ENCODE assay signal across 13 mouse cellular contexts in the genomic region with DNA sequence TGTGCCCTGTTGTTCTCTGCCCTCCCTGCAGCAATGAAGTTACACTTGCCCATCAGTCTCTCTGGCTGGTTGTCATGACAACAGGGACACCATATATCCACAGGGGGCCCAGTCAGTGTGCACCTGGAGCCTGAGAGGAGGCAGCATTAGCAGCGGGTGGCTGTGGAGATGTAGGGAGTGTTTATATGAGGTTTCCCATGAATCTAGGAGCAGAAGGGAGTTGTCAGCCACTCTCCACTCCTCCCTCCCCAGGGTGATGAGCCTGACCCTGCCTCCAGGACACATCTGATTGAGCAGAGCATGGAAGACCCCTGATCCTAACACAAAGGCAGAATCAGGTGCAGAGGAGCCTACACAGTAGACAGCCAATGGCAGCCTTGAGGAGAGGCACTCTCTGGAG.
DNase-seq lines count a peak whose midpoint lies in the region; ATAC-seq and TF ChIP-seq lines count a peak whose summit lies in the region.
"Had no signal": no experiment of that assay in that cellular context is flagged by ENCODE, and none has a peak within 500 bp of the region (broad histone marks: within the 10 kb centered on the region; RNA-seq: fewer than 3 reads in every experiment).

No protein-coding gene starts in this region.

- 16% methylated on average over 1 of the region's 1 CpGs for WGBS in kidney, embryonic 14.5 days
- 33% methylated on average over 1 of the region's 1 CpGs for WGBS in embryonic facial prominence, embryonic 15.5 days
- WGBS in limb, embryonic 10.5 days: 10% methylated on average over 1 of the region's 1 CpGs
- WGBS in neural tube, embryonic 15.5 days: 5% methylated on average over 1 of the region's 1 CpGs

- H3K9ac ChIP-seq in kidney, embryonic 14.5 days (ENCODE audit: low read depth, low read length): no peak overlapping the region
- no peak overlapping the region for H3K9ac ChIP-seq in embryonic facial prominence, embryonic 15.5 days
- no peak overlapping the region for H3K9ac ChIP-seq in neural tube, embryonic 15.5 days (replicated peaks)
- H3K9ac ChIP-seq: heart, embryonic 15.5 days; limb, embryonic 13.5 days; stomach, embryonic 15.5 days had no signal

- no peak overlapping the region for H3K4me3 ChIP-seq in kidney, embryonic 14.5 days (ENCODE audit: low read length)
- no peak overlapping the region for H3K4me3 ChIP-seq in embryonic facial prominence, embryonic 15.5 days (replicated peaks)
- 0 out of 2 replicates have a peak overlapping the region, but pooled peaks have one; percentile 10 for H3K4me3 ChIP-seq in limb, embryonic 10.5 days
- no peak overlapping the region for H3K4me3 ChIP-seq in neural tube, embryonic 15.5 days (replicated peaks)
- H3K4me3 ChIP-seq in left cerebral cortex, adult 2 months: no peak overlapping the region
- H3K4me3 ChIP-seq: heart, embryonic 15.5 days; limb, embryonic 13.5 days; stomach, embryonic 15.5 days had no signal

- no peak for DNase-seq in kidney, adult 18-20 months
- DNase-seq in limb, embryonic 10.5 days (ENCODE audit: low spot score): no peak
- no peak for DNase-seq in heart, adult 9 months (ENCODE audit: low spot score in 2 of 2)
- DNase-seq in adrenal gland, adult (ENCODE audit: inconsistent age in 2 of 2, low spot score in 1 of 2): no peak
- no peak for DNase-seq in left cerebral cortex, adult 2 months (ENCODE audit: extremely low spot score in 1 of 2, low spot score in 2 of 2)
- DNase-seq: kidney, postnatal 14 days had no signal

- peak; percentile 87 for ATAC-seq in kidney, embryonic 14.5 days (ENCODE audit: low FRiP score, low TSS enrichment)
- 0 out of 2 replicates have a peak, but pooled peaks have one; percentile 32 for ATAC-seq in embryonic facial prominence, embryonic 15.5 days (ENCODE audit: insufficient number of reproducible peaks, low FRiP score, low TSS enrichment, low read depth)
- no peak; the same call in 1 of the 2 replicates for ATAC-seq in neural tube, embryonic 15.5 days (ENCODE audit: low FRiP score)

- no peak overlapping the region for H3K4me2 ChIP-seq in kidney, embryonic 14.5 days (replicated peaks; ENCODE audit: low read depth, low read length)
- no peak overlapping the region for H3K4me2 ChIP-seq in embryonic facial prominence, embryonic 15.5 days (replicated peaks)
- H3K4me2 ChIP-seq in neural tube, embryonic 15.5 days: no peak overlapping the region
- H3K4me2 ChIP-seq: heart, embryonic 15.5 days; limb, embryonic 13.5 days; stomach, embryonic 15.5 days had no signal

- TF ChIP-seq CTCF in left cerebral cortex, adult 2 months (IDR thresholded peaks at IDR 0.05): no peak

- no peaks in the 10 kb centered on the region for H3K9me3 ChIP-seq in kidney, embryonic 14.5 days (ENCODE audit: control insufficient read depth, low read length)
- H3K9me3 ChIP-seq in embryonic facial prominence, embryonic 15.5 days (replicated peaks): no peaks in the 10 kb centered on the region
- H3K9me3 ChIP-seq in limb, embryonic 10.5 days (replicated peaks): no peaks in the 10 kb centered on the region
- H3K9me3 ChIP-seq in neural tube, embryonic 15.5 days (replicated peaks): no peaks in the 10 kb centered on the region
- H3K9me3 ChIP-seq: heart, embryonic 15.5 days; limb, embryonic 13.5 days; stomach, embryonic 15.5 days had no signal

- intact Hi-C loops in left cerebral cortex, adult 2 months (cut with DNase I): no loop called here

- no peak overlapping the region for H3K27ac ChIP-seq in kidney, embryonic 14.5 days (ENCODE audit: low read depth, low read length)
- no peak overlapping the region for H3K27ac ChIP-seq in embryonic facial prominence, embryonic 15.5 days (replicated peaks)
- peak overlapping the region; percentile 61 for H3K27ac ChIP-seq in limb, embryonic 10.5 days
- peak overlapping the region; percentile 39; the same call in 1 of the 2 replicates for H3K27ac ChIP-seq in neural tube, embryonic 15.5 days (replicated peaks)
- H3K27ac ChIP-seq in left cerebral cortex, adult 2 months: no peak overlapping the region
- H3K27ac ChIP-seq: heart, embryonic 15.5 days; limb, embryonic 13.5 days; macrophage; stomach, embryonic 15.5 days had no signal

- H3K36me3 ChIP-seq in kidney, embryonic 14.5 days (ENCODE audit: control insufficient read depth, insufficient read depth, low read length): no peaks in the 10 kb centered on the region
- no peaks in the 10 kb centered on the region for H3K36me3 ChIP-seq in embryonic facial prominence, embryonic 15.5 days
- no peaks in the 10 kb centered on the region for H3K36me3 ChIP-seq in limb, embryonic 10.5 days
- no peaks in the 10 kb centered on the region for H3K36me3 ChIP-seq in neural tube, embryonic 15.5 days
- H3K36me3 ChIP-seq: heart, embryonic 15.5 days; limb, embryonic 13.5 days; stomach, embryonic 15.5 days had no signal

- H3K27me3 ChIP-seq in kidney, embryonic 14.5 days (ENCODE audit: control insufficient read depth, insufficient read depth, low read length): no peaks in the 10 kb centered on the region
- no peaks in the 10 kb centered on the region for H3K27me3 ChIP-seq in embryonic facial prominence, embryonic 15.5 days
- H3K27me3 ChIP-seq in limb, embryonic 10.5 days (ENCODE audit: low read depth, poor library complexity, severe bottlenecking): 0 out of 2 replicates have a peak, but pooled peaks cover 5% of the 10 kb centered on the region
- no peaks in the 10 kb centered on the region for H3K27me3 ChIP-seq in neural tube, embryonic 15.5 days (replicated peaks)
- H3K27me3 ChIP-seq: heart, embryonic 15.5 days; stomach, embryonic 15.5 days had no signal

- peaks cover 9% of the 10 kb centered on the region for H3K4me1 ChIP-seq in kidney, embryonic 14.5 days (ENCODE audit: control insufficient read depth, insufficient read depth, low read length)
- H3K4me1 ChIP-seq in embryonic facial prominence, embryonic 15.5 days: peaks cover 19% of the 10 kb centered on the region
- peaks cover 52% of the 10 kb centered on the region for H3K4me1 ChIP-seq in limb, embryonic 10.5 days
- H3K4me1 ChIP-seq in neural tube, embryonic 15.5 days: peaks cover 31% of the 10 kb centered on the region
- H3K4me1 ChIP-seq: stomach, embryonic 15.5 days had no signal

Comparison
In these comparisons a context has a peak if more than half of its experiments do, and no peak if none do; other contexts are left out.
1. H3K27ac ChIP-seq: peak in limb, embryonic 10.5 days (single experiment) and neural tube, embryonic 15.5 days (single experiment); none in kidney, embryonic 14.5 days (single experiment), embryonic facial prominence, embryonic 15.5 days (single experiment) and left cerebral cortex, adult 2 months (single experiment).